Mouse (Mus musculus): Measurements from ENCODE around the gene Eef1g.

- TF ChIP-seq POLR2A (IDR thresholded peaks at IDR 0.05; ENCODE audit: control insufficient read depth, extremely low read depth, insufficient read depth, low read length, poor library complexity) (peak; percentile 48), CTCF (IDR thresholded peaks at IDR 0.05; ENCODE audit: borderline replicate concordance, control insufficient read depth, extremely low read depth, insufficient read depth, low read length, poor library complexity) (peak; percentile 58; the same call in 1 of the 2 replicates)
Measured at GRCm38 (mm10) chr19:8966590-8967372, at the start of gene Eef1g.
